Mouse (Mus musculus) adrenal gland, adult 8-10 months (tissue): Measurements from ENCODE around the gene Usp49. TPM values are rescaled to one million over a fixed set of nuclear protein-coding genes. Genes with fewer than 3 reads are reported as not detected.
A peak's percentile ranks its signal among the peaks of the same experiment; 100 is the strongest.
"Not testable (repeated sequence)": the region's sequence is repeated elsewhere in the genome, so short reads cannot be mapped to it uniquely, and the experiment has no call there.

Experiments used
- DNase-seq: peaks from one replicate; pipeline ENCODE4 v3.0.0; 2022
- total RNA-seq, 4 experiments: library from RNA; stranded (reverse); gene quantifications; 2 replicates each; pipeline ENCODE4 v1.2.4; 2022

Gene Usp49
- total RNA-seq, 4 experiments from 2014 or later: 4.1 to 11.1 (median 6.8) TPM

DNA sequence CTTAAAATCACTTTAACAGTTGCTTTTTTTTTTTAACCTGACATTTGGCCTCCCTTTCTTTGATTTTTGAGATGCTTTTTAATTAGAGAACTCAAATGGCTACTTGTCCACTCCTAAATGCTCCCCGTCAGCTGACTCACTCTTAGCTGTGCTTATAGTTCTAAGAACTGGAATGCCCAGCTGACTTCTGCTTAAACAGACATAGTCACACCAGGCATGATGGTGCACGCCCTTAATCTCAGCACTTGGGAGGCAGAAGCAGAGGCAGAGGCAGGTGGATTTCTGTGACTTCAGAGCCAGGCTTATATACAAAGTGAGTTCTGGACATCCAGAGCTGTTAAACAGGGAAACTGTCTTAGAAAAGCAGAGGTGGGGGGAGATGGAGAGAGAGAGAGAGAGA lies 21.5 kb downstream of the Usp49 start:
- DNase-seq: no peak

DNA sequence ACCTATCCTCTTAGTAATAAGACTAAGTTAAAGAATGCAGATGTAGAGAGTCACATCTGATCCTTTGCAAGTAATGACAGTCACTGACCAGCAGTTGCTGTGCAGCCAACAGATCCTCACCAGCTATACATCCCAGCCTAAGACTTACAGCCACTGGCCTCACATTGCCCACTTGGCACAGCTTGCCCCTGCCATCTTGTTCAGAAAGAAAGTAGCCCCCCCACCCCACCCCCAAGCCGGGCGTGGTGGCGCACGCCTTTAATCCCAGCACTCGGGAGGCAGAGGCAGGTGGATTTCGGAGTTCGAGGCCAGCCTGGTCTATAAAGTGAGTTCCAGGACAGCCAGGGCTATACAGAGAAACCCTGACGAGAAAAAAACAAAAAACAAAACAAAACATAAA lies 23.9 kb downstream of the Usp49 start:
- DNase-seq: not testable (repeated sequence)

DNA sequence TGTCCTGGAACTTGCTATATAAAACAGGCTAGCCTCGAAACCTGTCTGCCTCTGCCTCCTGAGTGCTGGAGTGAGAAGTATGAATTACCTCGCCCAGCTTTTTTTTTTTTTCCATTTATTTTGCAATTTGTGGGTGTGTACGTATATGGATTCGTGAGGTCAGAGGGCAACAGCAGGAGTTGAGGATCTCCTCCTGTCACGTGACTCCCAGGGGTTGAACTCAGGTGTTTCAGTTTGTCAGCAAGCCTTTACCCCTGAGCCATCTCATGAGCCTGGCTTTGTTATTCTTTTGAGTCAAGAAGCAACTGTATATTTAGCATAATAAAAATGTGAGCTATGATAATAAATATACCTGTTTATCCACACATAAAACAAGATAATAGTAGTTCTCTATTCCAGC lies 25.2 kb downstream of the Usp49 start:
- DNase-seq: no peak

DNA sequence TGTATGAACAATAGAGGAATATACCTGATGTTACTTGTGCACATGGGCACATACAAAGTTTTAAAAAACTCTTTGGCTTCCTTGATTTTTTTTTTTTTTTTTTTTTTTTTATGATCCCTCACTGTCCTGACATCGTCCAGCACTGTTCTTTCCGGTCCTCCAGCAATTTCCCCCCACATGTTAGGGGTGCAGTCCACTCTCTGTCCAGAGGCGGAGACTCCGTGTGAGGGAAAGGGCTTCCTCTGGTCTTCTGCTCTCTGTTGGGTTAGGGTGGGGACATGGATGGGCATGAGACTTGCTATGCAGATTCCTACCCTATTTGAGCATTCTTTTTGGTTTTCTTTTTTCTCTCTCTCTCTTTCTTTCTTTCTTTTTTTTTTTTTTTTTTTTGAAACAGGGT lies 27.4 kb downstream of the Usp49 start:
- no peak for DNase-seq

DNA sequence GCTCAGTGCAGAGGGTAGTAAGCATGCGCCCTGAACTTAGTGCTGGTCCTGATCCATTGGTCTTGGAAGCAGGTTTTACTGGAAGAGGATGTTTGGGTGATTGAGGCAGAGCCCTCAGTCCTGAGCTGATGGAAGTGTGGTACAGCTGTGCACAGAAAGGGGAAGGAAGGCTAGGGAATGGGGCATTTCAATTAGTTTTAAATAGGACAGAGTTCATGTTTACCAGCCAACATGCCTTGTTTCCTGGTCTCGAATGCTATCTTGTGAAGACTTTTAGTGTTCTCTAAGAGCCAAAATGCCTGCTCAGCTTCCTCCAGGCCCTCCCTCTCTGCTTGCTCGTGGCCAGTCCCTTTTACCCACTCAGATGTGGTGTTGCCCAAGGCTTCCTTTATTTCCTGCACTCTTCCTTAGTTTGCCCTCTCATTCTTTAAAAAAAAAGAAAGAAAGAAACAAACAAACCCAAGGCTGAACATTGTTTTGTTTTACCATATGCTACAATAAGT lies 28.3 kb downstream of the Usp49 start:
- no peak for DNase-seq

DNA sequence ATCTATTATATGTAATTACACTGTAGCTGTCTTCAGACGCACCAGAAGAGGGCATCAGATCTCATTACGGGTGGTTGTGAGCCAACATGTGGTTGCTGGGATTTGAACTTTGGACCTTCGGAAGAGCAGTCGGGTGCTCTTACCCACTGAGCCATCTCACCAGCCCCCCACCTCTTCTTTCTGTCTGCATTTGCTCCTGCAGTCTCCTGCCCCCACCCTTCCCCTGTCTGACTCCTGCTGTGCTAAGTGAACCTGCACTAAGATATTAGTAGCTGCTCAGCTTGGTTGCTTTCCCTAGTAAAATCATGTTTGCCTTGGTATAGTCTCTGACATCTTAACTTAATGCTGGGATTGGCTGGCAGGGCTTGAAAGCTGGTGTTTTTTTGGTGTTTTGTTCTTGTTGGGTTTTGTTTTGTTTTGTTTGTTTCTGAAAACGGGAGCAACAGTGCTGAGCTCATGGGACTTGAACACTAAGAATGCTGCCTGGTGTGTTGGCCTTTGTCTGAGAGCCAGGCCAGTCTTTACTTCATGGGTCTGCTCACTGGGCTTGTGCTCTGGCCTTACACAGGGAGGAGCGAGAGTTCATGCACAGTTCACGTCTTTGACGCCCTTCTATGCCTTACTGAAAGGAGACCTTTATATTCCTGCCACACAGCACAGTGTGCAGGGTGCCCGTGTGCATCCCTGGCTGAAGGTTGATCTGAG lies 32.7 kb downstream of the Usp49 start:
- no peak for DNase-seq

DNA sequence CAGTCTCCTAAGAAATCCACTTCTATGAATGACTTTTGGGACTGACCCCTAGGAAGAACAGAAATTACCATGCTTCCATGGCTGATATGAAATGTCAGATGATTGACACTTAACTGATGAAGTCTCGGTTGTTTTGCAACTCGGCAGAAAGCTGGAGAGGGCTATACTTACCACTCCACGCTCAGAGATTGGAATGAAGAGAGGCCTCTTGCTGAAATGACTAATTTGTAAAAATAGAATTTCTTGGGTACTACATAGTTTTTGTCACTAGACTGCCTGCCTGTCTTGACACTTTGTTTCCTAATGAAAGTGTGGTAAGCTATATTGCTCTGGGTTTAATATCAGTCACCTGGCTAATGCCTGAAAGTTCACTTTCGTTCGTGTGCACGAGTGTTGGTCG lies 34.0 kb downstream of the Usp49 start:
- DNase-seq: no peak

DNA sequence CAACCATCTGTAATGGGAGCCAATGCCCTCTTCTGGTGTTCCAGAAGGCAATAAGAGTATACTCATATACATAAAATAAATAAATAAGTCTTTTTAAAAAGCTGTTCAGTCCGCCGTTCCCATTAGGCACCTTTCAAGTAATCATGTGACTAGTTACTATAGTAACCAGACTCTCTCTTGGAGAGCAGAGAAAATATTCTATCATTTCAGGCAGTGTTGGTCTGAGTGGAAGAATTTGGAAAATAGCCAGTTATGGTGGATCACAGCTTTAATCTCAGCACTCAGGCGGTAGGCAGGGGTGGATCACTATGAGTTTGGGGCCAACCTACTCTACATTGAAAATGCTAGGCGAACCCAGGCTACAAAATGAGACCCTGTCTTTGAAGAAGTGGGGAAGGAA lies 38.7 kb downstream of the Usp49 start:
- no peak for DNase-seq

DNA sequence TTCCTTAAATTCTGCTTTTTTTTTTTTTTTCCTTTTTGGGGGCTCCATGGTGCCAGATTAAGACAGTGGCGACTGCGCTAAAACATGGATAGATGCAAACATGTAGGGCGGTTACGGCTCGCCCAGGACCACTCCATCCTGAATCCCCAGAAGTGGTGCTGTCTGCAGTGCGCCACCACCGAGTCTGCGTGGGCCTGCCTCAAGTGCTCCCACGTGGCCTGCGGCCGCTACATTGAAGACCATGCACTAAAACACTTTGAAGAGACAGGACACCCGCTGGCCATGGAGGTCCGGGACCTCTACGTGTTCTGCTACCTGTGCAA lies 41.5 kb downstream of the Usp49 start:
- DNase-seq: no peak

DNA sequence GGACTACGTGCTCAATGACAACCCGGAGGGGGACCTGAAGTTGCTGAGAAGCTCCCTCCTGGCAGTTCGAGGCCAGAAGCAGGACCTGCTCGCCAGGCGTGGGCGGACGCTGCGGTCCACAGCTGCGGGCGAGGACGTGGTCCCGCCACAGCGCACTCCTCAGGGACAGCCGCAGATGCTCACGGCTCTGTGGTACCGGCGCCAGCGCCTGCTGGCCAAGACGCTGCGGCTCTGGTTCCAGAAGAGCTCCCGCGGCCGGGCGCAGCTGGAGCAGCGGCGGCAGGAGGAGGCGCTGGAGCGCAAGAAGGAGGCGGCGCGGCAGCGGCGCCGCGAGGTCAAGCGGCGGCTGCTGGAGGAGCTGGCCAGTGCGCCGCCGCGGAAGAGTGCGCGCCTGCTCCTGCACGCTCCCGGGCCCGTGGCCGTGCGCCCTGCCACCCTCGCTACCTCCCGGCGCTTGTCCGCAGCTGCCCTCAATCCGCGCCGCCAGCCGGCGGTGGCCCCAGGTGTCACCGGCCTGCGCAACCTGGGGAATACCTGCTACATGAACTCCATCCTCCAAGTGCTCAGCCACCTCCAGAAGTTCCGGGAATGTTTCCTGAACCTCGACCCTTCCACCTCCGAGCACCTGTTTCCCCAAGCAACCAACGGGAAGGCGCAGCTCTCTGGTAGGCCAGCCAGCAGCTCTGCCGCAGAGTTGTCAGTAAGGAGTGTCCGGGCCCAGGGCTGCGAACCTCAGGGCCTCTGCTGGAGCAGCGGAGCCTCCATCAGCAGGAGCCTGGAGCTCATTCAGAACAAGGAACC lies 42.0 kb downstream of the Usp49 start:
- peak; percentile 42 for DNase-seq

DNA sequence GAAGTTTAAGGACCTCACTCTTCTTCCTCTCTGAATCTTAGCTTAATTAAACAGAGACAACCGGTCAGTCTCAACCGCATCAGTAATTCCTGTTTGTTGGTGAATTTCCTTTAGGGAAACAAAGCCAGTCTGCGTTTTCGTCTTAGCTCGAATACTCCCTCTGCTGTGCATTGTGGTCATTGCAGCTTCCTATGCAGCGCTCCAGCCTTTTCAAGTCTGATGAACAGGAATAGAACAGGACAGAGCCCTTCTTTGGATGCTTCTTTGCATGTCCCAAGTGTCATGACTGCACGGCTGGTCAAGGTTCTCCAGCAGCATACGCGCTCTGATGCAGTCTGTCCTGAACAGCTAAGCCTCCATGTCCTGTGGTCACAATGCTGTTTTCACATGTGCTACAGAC lies 46.1 kb downstream of the Usp49 start:
- DNase-seq: peak; percentile 41

DNA sequence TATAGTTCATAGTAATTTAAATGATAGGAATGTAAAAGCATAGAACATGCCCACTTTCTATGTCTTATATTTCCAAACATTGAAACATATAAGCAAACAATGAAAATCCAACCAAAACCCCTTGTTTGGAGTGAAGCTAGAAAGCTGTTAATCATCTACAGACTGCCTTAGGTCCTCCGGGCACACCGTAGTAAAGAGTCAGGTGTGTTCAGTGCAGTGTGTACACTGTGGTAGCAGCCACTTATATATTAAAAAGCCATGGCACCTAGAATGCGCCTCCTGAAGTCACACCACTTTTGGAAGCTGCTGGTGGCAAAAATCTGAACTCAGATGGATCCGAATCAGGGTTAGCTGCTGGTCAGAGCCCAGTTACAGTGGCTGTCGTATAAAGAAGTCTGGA lies 47.7 kb downstream of the Usp49 start:
- no peak for DNase-seq

DNA sequence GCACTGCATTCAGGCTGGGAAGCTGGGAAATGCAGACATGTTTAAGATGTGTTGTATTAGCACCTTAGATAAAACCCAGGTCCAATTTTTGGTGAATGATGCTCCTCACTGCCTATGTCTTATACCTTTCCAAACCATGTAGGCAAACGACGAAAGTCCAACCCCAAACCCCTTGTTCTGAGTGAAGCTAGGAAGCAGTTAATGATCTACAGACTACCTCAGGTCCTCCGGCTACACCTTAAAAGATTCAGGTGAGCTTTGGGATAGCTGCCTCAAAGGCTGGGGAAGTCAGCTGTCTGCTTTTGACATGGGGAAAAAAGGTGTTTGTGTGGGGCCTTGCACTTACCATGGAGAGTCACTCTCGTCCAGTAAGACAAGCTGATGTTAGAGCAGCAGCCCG lies 48.2 kb downstream of the Usp49 start:
- no peak for DNase-seq

DNA sequence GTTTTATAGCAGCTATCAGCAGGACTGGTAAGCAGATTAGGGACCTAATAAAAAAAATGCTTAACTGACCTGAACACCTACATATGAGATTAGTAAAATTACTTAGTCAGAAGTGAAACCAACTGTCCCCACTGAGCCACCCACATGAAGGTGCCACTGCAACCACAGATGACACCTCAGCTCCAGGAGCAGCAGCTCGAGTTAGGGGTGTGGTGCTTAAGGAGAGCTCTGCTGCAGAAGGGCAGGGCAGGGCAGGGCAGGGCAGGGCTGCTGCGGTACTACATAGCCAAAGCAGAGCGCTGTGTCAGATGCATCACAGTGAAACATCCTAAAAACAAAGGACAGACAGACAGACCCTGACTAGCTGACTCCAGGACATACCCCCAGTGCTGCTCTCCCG lies 52.3 kb downstream of the Usp49 start:
- DNase-seq: no peak

DNA sequence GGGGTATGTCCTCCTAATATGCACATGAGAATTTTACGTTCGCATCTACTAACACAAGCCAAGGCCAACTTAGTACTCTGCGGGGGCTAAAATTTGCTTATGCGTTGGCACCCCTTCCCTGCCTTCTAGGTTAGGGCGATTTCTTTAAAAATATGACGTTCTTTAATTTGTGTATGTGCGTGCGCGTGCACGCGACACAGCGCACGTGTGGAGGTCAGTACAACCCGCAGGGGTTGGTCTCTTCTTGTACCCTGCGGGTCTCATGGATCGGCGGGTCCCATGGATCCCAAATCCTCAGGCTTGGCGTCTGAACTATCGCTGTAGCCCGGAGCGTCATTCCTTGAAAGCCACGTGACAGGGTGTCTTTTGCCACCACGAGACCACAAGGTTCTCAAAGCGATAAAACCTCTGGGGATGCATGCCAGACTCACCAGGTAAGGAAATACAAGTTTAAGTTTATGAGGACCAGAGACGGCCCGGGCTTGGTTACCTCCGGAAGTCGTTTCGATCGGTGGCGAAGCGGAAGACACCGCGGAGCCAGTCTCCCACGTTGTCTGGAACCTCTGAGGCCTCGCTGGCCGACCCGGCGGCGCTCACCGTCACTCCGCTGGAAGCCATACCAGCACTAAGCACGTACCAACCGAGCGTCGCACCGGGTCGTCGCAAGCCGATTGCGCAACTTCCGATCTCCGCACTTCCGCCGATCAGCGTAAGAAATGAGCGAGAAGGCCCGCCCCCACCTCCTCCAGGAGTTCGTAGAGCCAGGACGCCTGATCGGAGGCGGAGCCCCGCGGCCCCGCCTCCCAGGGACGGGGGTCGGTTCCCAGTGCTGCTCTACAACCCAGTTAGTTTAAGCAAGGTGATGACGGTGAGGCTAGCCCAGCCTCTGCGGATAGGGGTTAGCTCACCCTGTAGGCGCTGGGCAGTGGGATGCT lies 57.2 kb downstream of the Usp49 start:
- peak; percentile 93 for DNase-seq

DNA sequence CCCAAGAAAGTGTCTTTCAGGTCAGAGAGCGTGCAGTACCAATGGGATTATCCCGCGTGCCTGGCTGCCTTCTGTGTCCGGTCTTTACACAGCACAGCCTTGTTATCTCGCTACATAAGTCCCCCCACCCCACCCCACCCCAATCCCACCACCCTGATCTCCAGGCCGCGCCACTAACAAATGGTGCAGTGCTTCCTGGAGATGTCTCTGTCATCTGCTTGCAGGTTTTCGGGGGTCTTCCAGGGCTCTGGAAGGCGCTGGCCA lies 57.8 kb downstream of the Usp49 start, which contains the start of gene Tomm6:
TSS of gene Tomm6 (minus strand) at position 43 of the 264 bp plus-strand sequence.
- no peak for DNase-seq

DNA sequence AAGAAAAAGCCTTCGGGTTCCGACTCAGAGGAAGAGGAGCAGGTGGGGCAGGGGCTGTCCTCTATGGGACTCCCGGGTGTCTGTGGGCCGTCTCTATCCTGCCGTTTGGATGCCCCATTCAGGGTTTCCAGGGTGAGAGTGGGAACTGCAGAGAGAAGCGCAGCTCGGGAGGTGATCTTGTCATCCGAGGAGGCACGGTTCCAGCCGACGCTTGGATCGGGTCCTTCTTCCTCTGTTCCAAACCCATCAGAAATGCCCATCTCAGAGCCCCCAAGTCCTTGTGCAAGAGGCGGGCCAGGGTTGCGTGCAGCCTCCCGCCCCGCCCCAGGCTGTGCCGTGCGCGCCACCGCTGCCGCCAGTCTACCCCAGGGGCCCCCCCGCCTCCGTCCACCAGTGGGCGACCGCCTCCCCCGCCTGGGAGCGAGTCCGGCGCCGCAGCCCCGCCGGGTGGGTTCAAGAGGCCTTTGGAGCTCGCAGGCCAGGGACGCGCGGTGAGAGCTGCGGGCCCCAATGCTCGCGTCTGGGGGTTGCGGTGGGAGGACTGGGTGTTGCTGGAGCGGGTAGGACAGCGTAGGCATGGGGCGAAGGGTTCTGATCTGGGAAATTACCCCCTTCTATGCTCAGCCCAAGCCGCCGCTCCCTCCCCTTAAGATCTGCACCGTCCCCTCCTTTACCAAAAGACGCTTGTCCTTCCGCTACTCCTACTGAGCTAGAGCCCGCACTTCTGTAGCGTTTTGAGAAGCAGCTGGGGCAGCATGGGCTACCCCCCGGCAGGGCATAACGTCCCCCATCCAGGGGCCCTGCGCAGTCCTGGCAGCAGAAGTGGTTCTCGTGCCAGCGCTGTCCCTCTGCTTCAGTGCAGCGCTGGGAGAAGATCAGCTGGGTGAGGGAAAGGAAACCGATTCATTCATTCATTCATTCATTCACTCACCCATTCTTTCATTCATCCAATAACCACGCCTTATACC lies 58.4 kb downstream of the Usp49 start, which contains the start of gene Frs3:
TSS of gene Frs3 (plus strand) at position 423 of the 968 bp plus-strand sequence.
- DNase-seq: peak; percentile 68

DNA sequence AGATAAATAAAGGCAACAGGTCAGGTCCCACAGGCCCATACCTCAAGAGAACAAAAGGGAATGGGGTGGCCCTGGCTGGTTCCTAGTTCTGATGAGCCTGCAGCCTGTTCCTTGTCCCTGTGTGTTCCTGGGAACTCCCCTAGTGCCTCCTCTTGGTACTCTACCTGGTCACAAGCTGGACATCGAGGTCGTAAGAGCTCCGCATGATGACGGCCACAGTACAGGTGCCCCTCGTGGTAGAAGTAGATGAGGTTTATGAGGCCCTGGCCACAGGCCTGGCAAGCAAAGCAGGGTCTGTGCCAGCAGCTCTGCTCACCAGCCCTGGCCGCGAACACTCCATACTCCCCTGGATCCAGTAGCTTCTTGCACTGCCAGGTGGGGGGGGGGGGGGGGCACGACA lies 59.4 kb downstream of the Usp49 start:
- DNase-seq: no peak

DNA sequence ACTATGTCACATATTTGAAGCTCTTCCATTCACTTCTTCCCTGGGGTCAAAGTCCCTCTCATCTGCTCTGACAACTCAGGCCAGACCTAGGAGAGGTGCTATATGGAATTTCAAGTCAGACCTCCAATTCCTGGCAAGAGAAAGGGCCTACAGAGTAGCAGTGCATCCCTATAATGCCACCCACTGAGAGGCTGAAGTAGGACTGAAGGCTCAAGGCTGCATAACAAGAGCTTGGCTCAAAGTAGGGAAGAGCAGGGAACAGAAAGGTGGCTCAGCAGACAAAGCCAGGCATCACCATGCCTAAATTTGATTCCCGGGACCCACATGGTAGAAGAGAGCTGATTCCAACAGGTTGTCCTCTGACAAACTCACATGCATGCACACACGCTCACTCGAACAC lies 61.2 kb downstream of the Usp49 start:
- DNase-seq: no peak

DNA sequence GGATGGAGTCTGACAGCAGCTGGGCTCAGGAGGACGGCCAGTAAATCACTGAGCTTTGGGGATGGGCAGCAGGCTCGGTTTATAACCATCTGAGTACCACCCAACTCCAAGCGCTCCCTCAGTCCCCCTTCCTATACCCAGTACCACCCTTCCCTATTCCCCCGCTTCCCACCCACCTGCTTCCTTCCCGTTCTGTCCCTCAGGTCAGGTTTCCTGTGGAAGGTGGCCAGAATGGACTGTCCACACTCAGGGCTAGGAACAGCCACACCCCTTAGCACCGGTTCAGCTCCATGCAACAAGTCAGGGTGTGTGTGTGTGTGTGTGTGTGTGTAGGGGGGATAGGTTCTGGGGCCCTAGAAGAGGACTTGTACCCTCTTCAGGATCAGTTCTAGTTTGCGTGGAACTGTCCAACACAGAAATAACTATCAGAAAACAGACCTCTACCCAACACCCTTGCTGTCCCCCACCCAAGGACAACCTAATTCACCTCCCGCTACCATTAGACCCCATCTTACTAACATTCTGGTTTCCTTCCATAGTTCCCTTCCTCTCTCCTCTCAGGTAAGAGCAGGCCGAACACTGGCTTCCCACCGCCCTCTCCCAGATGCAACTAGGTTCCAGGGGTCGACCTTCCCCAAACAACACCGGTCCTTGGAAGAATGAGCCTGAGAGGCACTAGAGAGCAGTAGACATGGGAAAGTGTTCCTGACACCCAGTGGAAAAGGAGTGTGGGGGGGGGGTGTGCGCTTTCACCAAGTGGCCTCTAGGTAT lies 63.4 kb downstream of the Usp49 start:
- DNase-seq: no peak

DNA sequence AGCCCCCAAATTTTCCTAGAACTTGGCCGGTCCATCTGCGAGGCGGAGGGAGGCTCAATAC lies 63.8 kb downstream of the Usp49 start, which contains the start of gene Gm21981:
TSS of gene Gm21981 (minus strand) at position 14 of the 61 bp plus-strand sequence.
- no peak for DNase-seq
